13 mouse cellular contexts compared by ENCODE assay signal in the genomic region with DNA sequence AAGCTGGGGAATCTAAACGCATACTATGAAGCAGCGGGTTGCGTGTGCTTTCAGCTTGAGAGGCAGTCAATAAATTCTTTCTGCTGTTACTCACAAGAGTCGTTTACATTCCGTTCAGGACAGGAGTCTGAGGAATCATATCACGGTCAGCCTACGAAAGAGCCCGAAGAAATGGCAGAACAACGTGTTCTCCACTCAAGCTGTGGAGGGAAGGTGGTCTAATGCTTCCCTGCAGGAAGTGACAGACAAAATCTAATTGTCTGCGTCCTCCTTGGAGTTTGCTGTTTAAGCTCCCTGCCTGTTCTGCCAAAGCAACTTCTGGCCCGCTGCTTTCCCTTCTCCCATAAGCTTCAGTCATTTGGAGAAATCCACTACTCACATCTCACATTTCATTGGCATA. TPM values are rescaled to one million over a fixed set of nuclear protein-coding genes. Genes with fewer than 3 reads are reported as not detected.
A peak's percentile ranks its signal among the peaks of the same experiment; 100 is the strongest.
DNase-seq lines count a peak whose midpoint lies in the region; ATAC-seq and TF ChIP-seq lines count a peak whose summit lies in the region.
"Had no signal": no experiment of that assay in that cellular context is flagged by ENCODE, and none has a peak within 500 bp of the region (broad histone marks: within the 10 kb centered on the region; RNA-seq: fewer than 3 reads in every experiment).

No protein-coding gene starts in this region.

- peak overlapping the region; percentile 39 to 44; a peak in 1 of 4 replicates for H3K27ac ChIP-seq in heart, embryonic 14.5 days (replicated peaks in 1 of 2; ENCODE audit: control insufficient read depth in 1 of 2, insufficient read depth in 1 of 2, low read depth in 2 of 2, low read length in 2 of 2)
- H3K27ac ChIP-seq in cortical plate, adult 2 months (ENCODE audit: insufficient read depth, low read length), result no peak overlapping the region
- H3K27ac ChIP-seq in forebrain, embryonic 16.5 days (ENCODE audit: low read length), result peak overlapping the region; percentile 41
- H3K27ac ChIP-seq in midbrain, embryonic 12.5 days (replicated peaks), result peak overlapping the region; percentile 61
- no peak overlapping the region for H3K27ac ChIP-seq in liver, embryonic 12.5 days

- no peaks in the 10 kb centered on the region for H3K27me3 ChIP-seq in heart, embryonic 14.5 days (ENCODE audit: control insufficient read depth, insufficient read depth, low read length)
- H3K27me3 ChIP-seq in forebrain, embryonic 16.5 days (replicated peaks; ENCODE audit: control insufficient read depth, insufficient read depth, low read length), result no peaks in the 10 kb centered on the region
- no peaks in the 10 kb centered on the region for H3K27me3 ChIP-seq in midbrain, embryonic 12.5 days
- no peaks in the 10 kb centered on the region for H3K27me3 ChIP-seq in liver, embryonic 12.5 days (replicated peaks)
- H3K27me3 ChIP-seq: CH12.LX had no signal

- H3K36me3 ChIP-seq in heart, embryonic 14.5 days (ENCODE audit: control insufficient read depth, insufficient read depth, low read length), result no peaks in the 10 kb centered on the region
- no peaks in the 10 kb centered on the region for H3K36me3 ChIP-seq in forebrain, embryonic 16.5 days (ENCODE audit: control insufficient read depth, insufficient read depth)
- H3K36me3 ChIP-seq in midbrain, embryonic 12.5 days, result no peaks in the 10 kb centered on the region
- no peaks in the 10 kb centered on the region for H3K36me3 ChIP-seq in liver, embryonic 12.5 days

- H3K9ac ChIP-seq in heart, embryonic 14.5 days (ENCODE audit: low read length), result 0 out of 2 replicates have a peak overlapping the region, but pooled peaks have one; percentile 32
- H3K9ac ChIP-seq in forebrain, embryonic 16.5 days (replicated peaks; ENCODE audit: low read depth, low read length), result peak overlapping the region; percentile 39; the same call in 1 of the 2 replicates
- H3K9ac ChIP-seq in midbrain, embryonic 12.5 days (replicated peaks), result peak overlapping the region; percentile 3; the same call in 1 of the 2 replicates
- H3K9ac ChIP-seq in liver, embryonic 12.5 days, result no peak overlapping the region
- H3K9ac ChIP-seq: liver, postnatal 0 days had no signal

- ATAC-seq in heart, embryonic 14.5 days (ENCODE audit: insufficient number of reproducible peaks, insufficient read depth, low FRiP score, low read depth), result no peak
- ATAC-seq in forebrain, embryonic 16.5 days, result peak; percentile 41
- ATAC-seq in midbrain, embryonic 12.5 days (ENCODE audit: low FRiP score, low read depth), result peak; percentile 44
- ATAC-seq in liver, embryonic 12.5 days, result no peak
- ATAC-seq: inflammation-experienced regulatory T-cells, adult 6 months; liver, postnatal 0 days had no signal

- no peak for TF ChIP-seq POLR2A in cortical plate, adult 2 months (IDR thresholded peaks at IDR 0.05; ENCODE audit: extremely low read depth, insufficient read depth, low read length)

- no peaks in the 10 kb centered on the region for H3K9me3 ChIP-seq in heart, embryonic 14.5 days (ENCODE audit: control insufficient read depth, low read length)
- H3K9me3 ChIP-seq in forebrain, embryonic 16.5 days (ENCODE audit: control insufficient read depth, low read length), result no peaks in the 10 kb centered on the region
- H3K9me3 ChIP-seq in midbrain, embryonic 12.5 days, result no peaks in the 10 kb centered on the region
- no peaks in the 10 kb centered on the region for H3K9me3 ChIP-seq in liver, embryonic 12.5 days (replicated peaks)

- peaks cover 7 to 8% of the 10 kb centered on the region in 2 experiments; a peak in 2 of 4 replicates for H3K4me1 ChIP-seq in heart, embryonic 14.5 days (ENCODE audit: control insufficient read depth in 2 of 2, insufficient read depth in 2 of 2, low read length in 2 of 2)
- no peaks in the 10 kb centered on the region; the same call in 1 of the 2 replicates for H3K4me1 ChIP-seq in cortical plate, adult 2 months (ENCODE audit: control insufficient read depth, insufficient read depth, low read length)
- H3K4me1 ChIP-seq in forebrain, embryonic 16.5 days (replicated peaks; ENCODE audit: control insufficient read depth, insufficient read depth, low read length), result peaks cover 15% of the 10 kb centered on the region
- peaks cover 13% of the 10 kb centered on the region for H3K4me1 ChIP-seq in midbrain, embryonic 12.5 days
- no peaks in the 10 kb centered on the region for H3K4me1 ChIP-seq in liver, embryonic 12.5 days

- H3K4me2 ChIP-seq in heart, embryonic 14.5 days (ENCODE audit: low read length), result peak overlapping the region; percentile 52
- H3K4me2 ChIP-seq in forebrain, embryonic 16.5 days (ENCODE audit: low read length), result peak overlapping the region; percentile 58
- H3K4me2 ChIP-seq in midbrain, embryonic 12.5 days (replicated peaks), result peak overlapping the region; percentile 38
- H3K4me2 ChIP-seq in liver, embryonic 12.5 days, result no peak overlapping the region

- H3K4me3 ChIP-seq in heart, embryonic 14.5 days (ENCODE audit: control insufficient read depth in 1 of 2, insufficient read depth in 1 of 2, low read depth in 1 of 2, low read length in 2 of 2), result peak overlapping the region in 1 of 2 experiments; percentile 7; a peak in 1 of 4 replicates
- peak overlapping the region; percentile 4; the same call in 1 of the 2 replicates for H3K4me3 ChIP-seq in cortical plate, adult 2 months (ENCODE audit: insufficient read depth, low read length)
- H3K4me3 ChIP-seq in forebrain, embryonic 16.5 days (replicated peaks; ENCODE audit: low read length), result peak overlapping the region; percentile 32
- H3K4me3 ChIP-seq in midbrain, embryonic 12.5 days, result peak overlapping the region; percentile 16
- no peak overlapping the region for H3K4me3 ChIP-seq in liver, embryonic 12.5 days

- no peak for DNase-seq in heart, adult 11 months
- no peak for DNase-seq in B cell, adult 2 months
- DNase-seq in adrenal gland, postnatal 36 days, result no peak
- DNase-seq: adrenal gland, postnatal 14 days; liver, postnatal 0 days; right cerebral cortex, postnatal 4 days had no signal

- 25% methylated on average over 11 of the region's 11 CpGs for WGBS in heart, embryonic 14.5 days
- WGBS in forebrain, embryonic 16.5 days, result 14% methylated on average over 11 of the region's 11 CpGs
- 32% methylated on average over 11 of the region's 11 CpGs for WGBS in midbrain, embryonic 12.5 days
- WGBS in liver, embryonic 12.5 days (ENCODE audit: insufficient replicate concordance), result 50% methylated on average over 11 of the region's 11 CpGs

- no peak for TF ChIP-seq CTCF in cortical plate, adult 2 months (IDR thresholded peaks at IDR 0.05; ENCODE audit: extremely low read depth, insufficient read depth, low read length)

RNA-seq across cellular contexts. Expression of a gene that starts 50.9 kb away (rescaled TPM):
- polyA plus RNA-seq in heart, embryonic 14.5 days (2014; fragmentation: Nextera tagmentation; extraction: Ambion mirVana), result 5.1 and 6.5 TPM in 2 replicates
- polyA plus RNA-seq in cortical plate, adult 2 months (2012; rRNA removed), result 3.3 and 3.6 TPM in 2 replicates
- polyA plus RNA-seq in forebrain, embryonic 16.5 days (2015; fragmentation: Nextera tagmentation; extraction: Ambion mirVana), result 0.70 and 1.6 TPM in 2 replicates
- 0.15 and 0.17 TPM in 2 replicates for polyA plus RNA-seq in midbrain, embryonic 12.5 days (2016; fragmentation: Nextera tagmentation; extraction: Ambion mirVana)
- polyA plus RNA-seq in liver, embryonic 12.5 days (2016; fragmentation: Nextera tagmentation; extraction: Ambion mirVana), result not detected in 2 replicates
- total RNA-seq in adrenal gland, postnatal 36 days (2021), result not detected
- total RNA-seq: adrenal gland, postnatal 14 days; CH12.LX had no signal
- polyA plus RNA-seq: inflammation-experienced regulatory T-cells, adult 6 months; liver, postnatal 0 days had no signal

Comparison
In these comparisons a context has a peak if more than half of its experiments do, and no peak if none do; other contexts are left out.
1. ATAC-seq: peak in forebrain, embryonic 16.5 days (single experiment) and midbrain, embryonic 12.5 days (single experiment); none in heart, embryonic 14.5 days (single experiment) and liver, embryonic 12.5 days (single experiment).
2. H3K27ac ChIP-seq: peak in heart, embryonic 14.5 days (2 of 2), forebrain, embryonic 16.5 days (single experiment) and midbrain, embryonic 12.5 days (single experiment); none in cortical plate, adult 2 months (single experiment) and liver, embryonic 12.5 days (single experiment).